Comparison of ENCODE assay signal across 8 mouse cellular contexts in genomic region chr11:117330076-117330950, GRCm38 (mm10).
DNase-seq lines count a peak whose midpoint lies in the region; ATAC-seq lines count a peak whose summit lies in the region.

No protein-coding gene starts in this region.

- H3K9me3 ChIP-seq in forebrain, embryonic 10.5 days: no peaks in the 10 kb centered on the region
- H3K9me3 ChIP-seq in forebrain, embryonic 11.5 days (ENCODE audit: control insufficient read depth, low read length): no peaks in the 10 kb centered on the region
- no peaks in the 10 kb centered on the region for H3K9me3 ChIP-seq in limb, embryonic 12.5 days
- H3K9me3 ChIP-seq in stomach, embryonic 16.5 days (replicated peaks; ENCODE audit: control insufficient read depth, low read length): no peaks in the 10 kb centered on the region

- no peak overlapping the region for H3K4me2 ChIP-seq in forebrain, embryonic 11.5 days (ENCODE audit: low read depth, low read length, severe bottlenecking)
- peak overlapping the region; percentile 67 for H3K4me2 ChIP-seq in limb, embryonic 12.5 days
- no peak overlapping the region for H3K4me2 ChIP-seq in stomach, embryonic 16.5 days (ENCODE audit: low read depth, low read length)

- no peaks in the 10 kb centered on the region for H3K27me3 ChIP-seq in forebrain, embryonic 10.5 days (ENCODE audit: poor library complexity, severe bottlenecking)
- H3K27me3 ChIP-seq in forebrain, embryonic 11.5 days (ENCODE audit: control insufficient read depth, insufficient read depth, low read length): no peaks in the 10 kb centered on the region
- no peaks in the 10 kb centered on the region for H3K27me3 ChIP-seq in limb, embryonic 12.5 days
- no peaks in the 10 kb centered on the region for H3K27me3 ChIP-seq in stomach, embryonic 16.5 days (ENCODE audit: control insufficient read depth, insufficient read depth, low read length)

- ATAC-seq in forebrain, embryonic 11.5 days (replicated peaks; ENCODE audit: low FRiP score): no peak
- ATAC-seq in limb, embryonic 12.5 days (ENCODE audit: insufficient number of reproducible peaks, insufficient read depth, low FRiP score, low TSS enrichment, low read depth): no peak
- ATAC-seq in stomach, embryonic 16.5 days (ENCODE audit: insufficient read depth, low FRiP score): no peak

- peaks cover 84% of the 10 kb centered on the region for H3K4me1 ChIP-seq in forebrain, embryonic 10.5 days
- H3K4me1 ChIP-seq in forebrain, embryonic 11.5 days (replicated peaks; ENCODE audit: control insufficient read depth, insufficient read depth, low read length): peaks cover 44% of the 10 kb centered on the region
- peaks cover 74% of the 10 kb centered on the region for H3K4me1 ChIP-seq in limb, embryonic 12.5 days (replicated peaks)
- peaks cover 67% of the 10 kb centered on the region for H3K4me1 ChIP-seq in stomach, embryonic 16.5 days (ENCODE audit: control insufficient read depth, insufficient read depth, low read length)

- 76% methylated on average over 12 of the region's 12 CpGs for WGBS in forebrain, embryonic 10.5 days
- 75% methylated on average over 12 of the region's 12 CpGs for WGBS in forebrain, embryonic 11.5 days
- WGBS in limb, embryonic 12.5 days: 58% methylated on average over 12 of the region's 12 CpGs
- 73% methylated on average over 12 of the region's 12 CpGs for WGBS in stomach, embryonic 16.5 days

- H3K9ac ChIP-seq in forebrain, embryonic 11.5 days (ENCODE audit: low read length): no peak overlapping the region
- H3K9ac ChIP-seq in limb, embryonic 12.5 days (replicated peaks): no peak overlapping the region
- H3K9ac ChIP-seq in stomach, embryonic 16.5 days (ENCODE audit: low read length): no peak overlapping the region

- DNase-seq in forebrain, embryonic 10.5 days (ENCODE audit: extremely low spot score, low spot score): no peak
- no peak for DNase-seq in forebrain, embryonic 11.5 days (ENCODE audit: low spot score)
- peak; percentile 46 for DNase-seq in thymus, postnatal 0 days (ENCODE audit: low spot score)
- no peak for DNase-seq in thymus, postnatal 10 days (ENCODE audit: low spot score in 2 of 2)
- DNase-seq in cerebellum, adult 11-12 months: no peak
- DNase-seq in spleen, postnatal 14 days (ENCODE audit: low spot score in 2 of 2): no peak

- H3K4me3 ChIP-seq in forebrain, embryonic 10.5 days: peak overlapping the region; percentile 71; the same call in 1 of the 2 replicates
- no peak overlapping the region for H3K4me3 ChIP-seq in forebrain, embryonic 11.5 days (ENCODE audit: low read depth, low read length)
- H3K4me3 ChIP-seq in limb, embryonic 12.5 days (replicated peaks): no peak overlapping the region
- H3K4me3 ChIP-seq in stomach, embryonic 16.5 days (replicated peaks; ENCODE audit: low read length): no peak overlapping the region

- peaks cover 15% of the 10 kb centered on the region for H3K36me3 ChIP-seq in forebrain, embryonic 10.5 days (replicated peaks)
- no peaks in the 10 kb centered on the region for H3K36me3 ChIP-seq in forebrain, embryonic 11.5 days (ENCODE audit: control insufficient read depth, insufficient read depth, low read length)
- H3K36me3 ChIP-seq in limb, embryonic 12.5 days: peaks cover 9% of the 10 kb centered on the region; the same call in 1 of the 2 replicates
- no peaks in the 10 kb centered on the region for H3K36me3 ChIP-seq in stomach, embryonic 16.5 days (ENCODE audit: control insufficient read depth, insufficient read depth, low read length)

- peak overlapping the region; percentile 98 for H3K27ac ChIP-seq in forebrain, embryonic 10.5 days
- no peak overlapping the region for H3K27ac ChIP-seq in forebrain, embryonic 11.5 days (ENCODE audit: low read depth, low read length)
- peak overlapping the region; percentile 96 for H3K27ac ChIP-seq in limb, embryonic 12.5 days
- H3K27ac ChIP-seq in stomach, embryonic 16.5 days (ENCODE audit: low read length): peak overlapping the region; percentile 90
